Mouse (Mus musculus) embryonic facial prominence, embryonic 12.5 days (tissue): Measurements from ENCODE around the gene Erp27. TPM values are rescaled to one million over a fixed set of nuclear protein-coding genes. Genes with fewer than 3 reads are reported as not detected.

ENCODE experiments used
- polyA plus RNA-seq: library from polyadenylated mRNA; unstranded; fragments of >200 nt; fragmentation: Nextera tagmentation; extraction: Ambion mirVana; gene quantifications from 2 replicates; pipeline ENCODE4 v1.2.1, GENCODE M21; 2016

Gene Erp27
- polyA plus RNA-seq, 1 experiment from 2014 or later, result 0.19 TPM

Other genes starting within 250 kb of the Erp27 start
- 0.14 and 0.22 TPM in 2 replicates for gene Gucy2c, start 140.4 kb downstream of the Erp27 start, polyA plus RNA-seq
- gene Hist4h4, start 117.8 kb downstream of the Erp27 start, polyA plus RNA-seq, result 0.65 and 0.88 TPM in 2 replicates
- gene H2afj, start 113.9 kb downstream of the Erp27 start, polyA plus RNA-seq, result 103 and 107 TPM in 2 replicates
- 2.2 and 3.5 TPM in 2 replicates for gene BC049715, start 94.6 kb downstream of the Erp27 start, polyA plus RNA-seq
- 122 and 130 TPM in 2 replicates for gene Wbp11, start 93.9 kb downstream of the Erp27 start, polyA plus RNA-seq
- gene Smco3, start 86.7 kb downstream of the Erp27 start, polyA plus RNA-seq, result 0.40 and 0.43 TPM in 2 replicates
- gene Art4, start 64.4 kb downstream of the Erp27 start, polyA plus RNA-seq, result 1.1 and 1.6 TPM in 2 replicates
- gene Mgp, start 46.4 kb downstream of the Erp27 start, polyA plus RNA-seq, result 41.2 and 42.9 TPM in 2 replicates
- gene Pde6h, start 1.7 kb upstream of the Erp27 start, polyA plus RNA-seq, result not detected in 2 replicates
- gene Arhgdib, start 19.7 kb upstream of the Erp27 start, polyA plus RNA-seq, result 51.1 and 58.5 TPM in 2 replicates
- gene Rerg, start 248.3 kb upstream of the Erp27 start, polyA plus RNA-seq, result 14.0 and 15.4 TPM in 2 replicates